Mouse (Mus musculus) MEL (cell line): ENCODE results near the gene Amer2.

ENCODE experiments used
- CTCF ChIP-seq, 3 experiments: IDR thresholded peaks in 2 of 3; conservative IDR thresholded peaks in 1 of 3; 2 replicates each; pipeline ENCODE4 v1.5.1; 2011 to 2012; ENCODE audit warnings: low read length in 3 of 3, low read depth in 2 of 3, mild to moderate bottlenecking in 2 of 3, improper control_type of control experiment in 1 of 3, inconsistent platforms in 1 of 3, mixed read lengths in 1 of 3, moderate library complexity in 1 of 3; ENCODE audit not compliant: control insufficient read depth in 1 of 3, insufficient read depth in 1 of 3, poor library complexity in 1 of 3, severe bottlenecking in 1 of 3
- EP300 ChIP-seq, 2 experiments: IDR thresholded peaks; 2 replicates each; pipeline ENCODE4 v1.6.1; 2011; ENCODE audit warnings: improper control_type of control experiment in 2 of 2, low read length in 2 of 2, low read depth in 1 of 2, mild to moderate bottlenecking in 1 of 2
- MAFK ChIP-seq: IDR thresholded peaks from 2 replicates; pipeline ENCODE4 v1.6.1; 2011; ENCODE audit warnings: low read depth, mild to moderate bottlenecking, low read length, improper control_type of control experiment, borderline replicate concordance
- POLR2A ChIP-seq, 2 experiments: IDR thresholded peaks; 2 replicates each; pipeline ENCODE4 v1.6.1; 2011 to 2012; ENCODE audit warnings: low read length in 2 of 2, mild to moderate bottlenecking in 2 of 2, control low read depth in 1 of 2, improper control_type of control experiment in 1 of 2, low read depth in 1 of 2, moderate library complexity in 1 of 2; ENCODE audit not compliant: control insufficient read depth in 1 of 2, insufficient read depth in 1 of 2, poor library complexity in 1 of 2

- TF ChIP-seq CTCF (IDR thresholded peaks at IDR 0.05 in 2 of 3, conservative IDR thresholded peaks at IDR 0.05 in 1 of 3; ENCODE audit: control insufficient read depth in 1 of 3, insufficient read depth in 1 of 3, low read depth in 2 of 3, low read length in 3 of 3, poor library complexity in 1 of 3, severe bottlenecking in 1 of 3): no peak
- no peak for TF ChIP-seq EP300 (IDR thresholded peaks at IDR 0.05; ENCODE audit: low read depth in 1 of 2, low read length in 2 of 2)
- TF ChIP-seq MAFK: no peak
- TF ChIP-seq POLR2A (IDR thresholded peaks at IDR 0.05; ENCODE audit: control insufficient read depth in 1 of 2, insufficient read depth in 1 of 2, low read depth in 1 of 2, low read length in 2 of 2, poor library complexity in 1 of 2): no peak
These were observed 54.8 kb downstream of the Amer2 start for GRCm38 (mm10) chr14:60427896-60428295.
